In the genomic region with DNA sequence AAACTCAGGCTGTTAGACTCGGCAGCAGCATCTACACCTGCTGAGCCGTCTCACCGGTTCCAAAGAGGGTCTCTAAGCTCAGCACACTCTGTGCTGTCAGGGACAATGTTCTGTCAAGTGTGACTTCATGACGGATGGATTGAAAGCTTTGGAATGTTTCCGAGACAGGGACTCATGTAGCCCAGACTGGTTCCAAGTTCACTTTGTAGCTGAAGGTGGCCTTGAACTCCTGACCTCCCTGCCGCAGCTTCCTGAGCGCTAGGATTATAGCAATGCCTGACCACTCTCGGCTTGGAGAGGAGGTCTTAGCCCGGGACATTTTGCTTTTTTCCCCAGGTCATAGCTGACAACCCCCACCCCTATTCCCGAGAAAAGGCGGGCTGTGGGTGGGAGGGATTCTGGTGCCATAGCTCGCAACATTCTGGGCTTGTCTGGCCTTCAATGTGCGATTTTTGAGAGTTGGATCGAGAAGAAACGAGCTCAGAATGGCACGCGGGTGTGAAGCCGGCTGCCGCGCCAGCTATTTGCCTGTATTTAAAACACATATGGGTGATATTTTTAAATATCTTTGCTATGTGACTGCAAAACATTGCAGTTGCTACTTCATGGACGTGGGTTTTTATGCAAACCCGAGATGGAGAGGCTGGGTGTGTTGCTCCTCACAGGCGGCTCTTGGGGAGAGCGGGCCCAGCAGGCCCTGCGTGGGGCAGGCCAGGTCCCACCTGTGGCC, we compare ENCODE assay signal across 20 mouse cellular contexts. TPM values are rescaled to one million over a fixed set of nuclear protein-coding genes. Genes with fewer than 3 reads are reported as not detected.
DNase-seq lines count a peak whose midpoint lies in the region; ATAC-seq lines count a peak whose summit lies in the region.
"Had no signal": no experiment of that assay in that cellular context is flagged by ENCODE, and none has a peak within 500 bp of the region (broad histone marks: within the 10 kb centered on the region; RNA-seq: fewer than 3 reads in every experiment).

No protein-coding gene starts in this region.

- H3K4me3 ChIP-seq in kidney, embryonic 15.5 days (replicated peaks): no peak overlapping the region
- no peak overlapping the region for H3K4me3 ChIP-seq in intestine, embryonic 15.5 days (replicated peaks)
- H3K4me3 ChIP-seq: embryonic facial prominence, embryonic 13.5 days; forebrain, embryonic 12.5 days; heart, embryonic 15.5 days; hindbrain, embryonic 12.5 days; limb, embryonic 12.5 days; midbrain, embryonic 12.5 days had no signal

- no peaks in the 10 kb centered on the region for H3K36me3 ChIP-seq in kidney, embryonic 15.5 days
- H3K36me3 ChIP-seq in intestine, embryonic 15.5 days: no peaks in the 10 kb centered on the region
- H3K36me3 ChIP-seq: embryonic facial prominence, embryonic 13.5 days; forebrain, embryonic 12.5 days; heart, embryonic 15.5 days; hindbrain, embryonic 12.5 days; limb, embryonic 12.5 days; midbrain, embryonic 12.5 days had no signal

- no peaks in the 10 kb centered on the region for H3K9me3 ChIP-seq in kidney, embryonic 15.5 days (replicated peaks)
- H3K9me3 ChIP-seq in intestine, embryonic 15.5 days: no peaks in the 10 kb centered on the region
- H3K9me3 ChIP-seq: embryonic facial prominence, embryonic 13.5 days; forebrain, embryonic 12.5 days; heart, embryonic 15.5 days; hindbrain, embryonic 12.5 days; limb, embryonic 12.5 days; midbrain, embryonic 12.5 days had no signal

- ATAC-seq in kidney, embryonic 15.5 days (replicated peaks; ENCODE audit: low FRiP score): 0 out of 2 replicates have a peak, but pooled peaks have one; percentile 23
- ATAC-seq in intestine, embryonic 15.5 days: no peak
- ATAC-seq in CD4-positive, CD25-positive, alpha-beta regulatory T cell, adult 4 months: no peak
- ATAC-seq: intestine, postnatal 0 days; Patski had no signal

- WGBS in kidney, embryonic 15.5 days: 68% methylated on average over 25 of the region's 25 CpGs
- 75% methylated on average over 25 of the region's 25 CpGs for WGBS in intestine, embryonic 15.5 days

- H3K27me3 ChIP-seq in kidney, embryonic 15.5 days: no peaks in the 10 kb centered on the region; the same call in 1 of the 2 replicates
- no peaks in the 10 kb centered on the region for H3K27me3 ChIP-seq in intestine, embryonic 15.5 days (replicated peaks)
- H3K27me3 ChIP-seq: heart, embryonic 15.5 days; midbrain, embryonic 12.5 days had no signal

- H3K27ac ChIP-seq in kidney, embryonic 15.5 days: no peak overlapping the region
- H3K27ac ChIP-seq in intestine, embryonic 15.5 days: no peak overlapping the region
- H3K27ac ChIP-seq: embryonic facial prominence, embryonic 13.5 days; forebrain, embryonic 12.5 days; hindbrain, embryonic 12.5 days; limb, embryonic 12.5 days; midbrain, embryonic 12.5 days had no signal

- DNase-seq in kidney, adult 11 months: no peak
- DNase-seq in ZHBTc4 (ENCODE audit: low read depth, low spot score): peak; percentile 56
- peak; percentile 59 to 62 for DNase-seq in layer of hippocampus, adult 8-10 months (ENCODE audit: low spot score in 2 of 2)
- DNase-seq in right cerebral cortex, postnatal 10 days (ENCODE audit: low spot score in 2 of 2): peak; percentile 78 to 86
- DNase-seq in ovary, postnatal 14 days (ENCODE audit: low spot score): no peak
- DNase-seq: adrenal gland, adult 8-10 months; cerebellum, postnatal 36 days; kidney, postnatal 25 days; lung, postnatal 36 days had no signal

- no peak overlapping the region for H3K9ac ChIP-seq in kidney, embryonic 15.5 days
- H3K9ac ChIP-seq in intestine, embryonic 15.5 days: no peak overlapping the region
- H3K9ac ChIP-seq: embryonic facial prominence, embryonic 13.5 days; forebrain, embryonic 12.5 days; hindbrain, embryonic 12.5 days; limb, embryonic 12.5 days; midbrain, embryonic 12.5 days had no signal

- peak overlapping the region; percentile 50; the same call in 1 of the 2 replicates for H3K4me2 ChIP-seq in kidney, embryonic 15.5 days
- no peak overlapping the region for H3K4me2 ChIP-seq in intestine, embryonic 15.5 days (replicated peaks)
- H3K4me2 ChIP-seq: hindbrain, embryonic 12.5 days; midbrain, embryonic 12.5 days had no signal

- peaks cover 45% of the 10 kb centered on the region for H3K4me1 ChIP-seq in kidney, embryonic 15.5 days
- peaks cover 27% of the 10 kb centered on the region for H3K4me1 ChIP-seq in intestine, embryonic 15.5 days (replicated peaks)

RNA-seq across cellular contexts. Expression of a gene that starts 13.5 kb away (rescaled TPM):
- polyA plus RNA-seq in kidney, embryonic 15.5 days (2015; fragmentation: Nextera tagmentation; extraction: Ambion mirVana): 8.7 and 9.9 TPM in 2 replicates
- total RNA-seq in layer of hippocampus, adult 8-10 months (2022): 10 to 100 TPM; 41.0 to 48.6 (median 45.2) TPM
- polyA plus RNA-seq in intestine, embryonic 15.5 days (2015; fragmentation: Nextera tagmentation; extraction: Ambion mirVana): 6.9 and 7.1 TPM in 2 replicates
- under 1 TPM in 1 of 2 experiments, not detected in 1; 0.15 TPM for polyA plus RNA-seq in CD4-positive, CD25-positive, alpha-beta regulatory T cell, adult 4 months (2017; shearing (Covaris generic))

RNA-seq across cellular contexts. Expression of a gene that starts 37.4 kb away (rescaled TPM):
- 0.78 and 2.3 TPM in 2 replicates for polyA plus RNA-seq in kidney, embryonic 15.5 days (2015; fragmentation: Nextera tagmentation; extraction: Ambion mirVana)
- 1 to 10 TPM in 3 of 4 experiments, under 1 TPM in 1; 0.80 to 4.7 (median 2.9) TPM for total RNA-seq in layer of hippocampus, adult 8-10 months (2022)
- 0.45 and 0.62 TPM in 2 replicates for polyA plus RNA-seq in intestine, embryonic 15.5 days (2015; fragmentation: Nextera tagmentation; extraction: Ambion mirVana)
- not detected for polyA plus RNA-seq in CD4-positive, CD25-positive, alpha-beta regulatory T cell, adult 4 months (2017; shearing (Covaris generic))
- total RNA-seq: adrenal gland, adult 8-10 months had no signal
- polyA plus RNA-seq: embryonic facial prominence, embryonic 13.5 days; intestine, postnatal 0 days; Patski had no signal

Comparison
In these comparisons a context has a peak if more than half of its experiments do, and no peak if none do; other contexts are left out.
1. DNase-seq: peak in ZHBTc4 (single experiment), layer of hippocampus, adult 8-10 months (2 of 2) and right cerebral cortex, postnatal 10 days (2 of 2); none in kidney, adult 11 months (single experiment) and ovary, postnatal 14 days (single experiment).